Mouse (Mus musculus): ENCODE measurements at regions not wholly inside any gene's neighbourhood (a gene's known extent, or its start where the extent isn't known, plus 50 kb on each side); places are given as distances from the start of the nearest gene placed in this dataset.
A peak's percentile ranks its signal among the peaks of the same experiment; 100 is the strongest.

- DNase-seq: no peak
Observed at GRCm38 (mm10) chr17:74920056-74920455, 85.3 kb upstream of the Ltbp1 start.

- DNase-seq: no peak
Observed at GRCm38 (mm10) chr17:74921413-74921812, 84.0 kb upstream of the Ltbp1 start.

- DNase-seq: no peak
Observed at GRCm38 (mm10) chr17:74922016-74922415, 83.4 kb upstream of the Ltbp1 start.

- peak; percentile 67 for DNase-seq
Observed at GRCm38 (mm10) chr17:74922591-74922990, 82.8 kb upstream of the Ltbp1 start.

GRCm38 (mm10) chr17:74923101-74923500, 82.3 kb upstream of the Ltbp1 start:
- DNase-seq: peak; percentile 15

GRCm38 (mm10) chr17:74925131-74925530, 80.2 kb upstream of the Ltbp1 start:
- DNase-seq: no peak

- DNase-seq: no peak
Observed at GRCm38 (mm10) chr17:74927981-74928380, 77.4 kb upstream of the Ltbp1 start.

GRCm38 (mm10) chr17:74931540-74931939, 73.8 kb upstream of the Ltbp1 start:
- DNase-seq: no peak

- no peak for DNase-seq
Observed at GRCm38 (mm10) chr17:74941393-74941792, 64.0 kb upstream of the Ltbp1 start.

GRCm38 (mm10) chr17:74942984-74943801, 62.2 kb upstream of the Ltbp1 start:
- no peak for DNase-seq

GRCm38 (mm10) chr17:74943802-74944193, 61.6 kb upstream of the Ltbp1 start:
- no peak for DNase-seq

GRCm38 (mm10) chr17:74945149-74945548, 60.2 kb upstream of the Ltbp1 start:
- DNase-seq: no peak

- DNase-seq: no peak
Observed at GRCm38 (mm10) chr17:74948476-74948875, 56.9 kb upstream of the Ltbp1 start.

GRCm38 (mm10) chr17:74950316-74950715, 55.1 kb upstream of the Ltbp1 start:
- DNase-seq: no peak

GRCm38 (mm10) chr17:74954988-74955387, 50.4 kb upstream of the Ltbp1 start:
- no peak for DNase-seq
